Mouse (Mus musculus): ENCODE data around the gene Acp7. TPM values are rescaled to one million over a fixed set of nuclear protein-coding genes. Genes with fewer than 3 reads are reported as not detected.

The Acp7 gene
- polyA plus RNA-seq, 1 experiment from 2014 or later: not detected

- no peak for ATAC-seq (ENCODE audit: insufficient number of reproducible peaks, insufficient read depth, low FRiP score, low read depth)
- peaks cover 6% of the 10 kb centered on the region; the same call in 1 of the 2 replicates for H3K4me1 ChIP-seq (ENCODE audit: control insufficient read depth, insufficient read depth, low read length)
- no peaks in the 10 kb centered on the region for H3K9me3 ChIP-seq (ENCODE audit: control insufficient read depth, low read depth, low read length)
- no peak overlapping the region for H3K9ac ChIP-seq (replicated peaks; ENCODE audit: low read depth, low read length)
- no peak overlapping the region; the same call in 1 of the 2 replicates for H3K27ac ChIP-seq (ENCODE audit: low read length)
- WGBS: 16% methylated on average over 15 of the region's 15 CpGs
- no peak overlapping the region for H3K4me3 ChIP-seq (ENCODE audit: low read depth, low read length)
- H3K27me3 ChIP-seq (ENCODE audit: control insufficient read depth, insufficient read depth, low read length): no peaks in the 10 kb centered on the region
- peak overlapping the region; percentile 30 for H3K4me2 ChIP-seq (replicated peaks; ENCODE audit: low read depth, low read length)
- H3K36me3 ChIP-seq (ENCODE audit: control insufficient read depth, insufficient read depth, low read length): no peaks in the 10 kb centered on the region
Observed at GRCm38 (mm10) chr7:28665620-28666579, 34.8 kb upstream of the Acp7 start.

GRCm38 (mm10) chr7:28656430-28656829, 25.3 kb upstream of the Acp7 start:
- H3K4me2 ChIP-seq (replicated peaks; ENCODE audit: low read depth, low read length): no peak overlapping the region
- no peaks in the 10 kb centered on the region for H3K9me3 ChIP-seq (ENCODE audit: control insufficient read depth, low read depth, low read length)
- no peaks in the 10 kb centered on the region for H3K4me1 ChIP-seq (ENCODE audit: control insufficient read depth, insufficient read depth, low read length)
- H3K27ac ChIP-seq (ENCODE audit: low read length): no peak overlapping the region
- 61% methylated on average over 4 of the region's 4 CpGs for WGBS
- no peak overlapping the region for H3K9ac ChIP-seq (replicated peaks; ENCODE audit: low read depth, low read length)
- H3K36me3 ChIP-seq (ENCODE audit: control insufficient read depth, insufficient read depth, low read length): no peaks in the 10 kb centered on the region
- no peaks in the 10 kb centered on the region for H3K27me3 ChIP-seq (ENCODE audit: control insufficient read depth, insufficient read depth, low read length)
- no peak for ATAC-seq (ENCODE audit: insufficient number of reproducible peaks, insufficient read depth, low FRiP score, low read depth)
- H3K4me3 ChIP-seq (ENCODE audit: low read depth, low read length): no peak overlapping the region

GRCm38 (mm10) chr7:28651157-28651556, 20.0 kb upstream of the Acp7 start:
- H3K4me2 ChIP-seq (replicated peaks; ENCODE audit: low read depth, low read length): no peak overlapping the region
- WGBS: 86% methylated on average over 2 of the region's 2 CpGs
- no peak overlapping the region for H3K27ac ChIP-seq (ENCODE audit: low read length)
- H3K4me1 ChIP-seq (ENCODE audit: control insufficient read depth, insufficient read depth, low read length): no peaks in the 10 kb centered on the region
- H3K36me3 ChIP-seq (ENCODE audit: control insufficient read depth, insufficient read depth, low read length): no peaks in the 10 kb centered on the region
- ATAC-seq (ENCODE audit: insufficient number of reproducible peaks, insufficient read depth, low FRiP score, low read depth): no peak
- no peaks in the 10 kb centered on the region for H3K27me3 ChIP-seq (ENCODE audit: control insufficient read depth, insufficient read depth, low read length)
- no peak overlapping the region for H3K9ac ChIP-seq (replicated peaks; ENCODE audit: low read depth, low read length)
- H3K4me3 ChIP-seq (ENCODE audit: low read depth, low read length): no peak overlapping the region
- H3K9me3 ChIP-seq (ENCODE audit: control insufficient read depth, low read depth, low read length): no peaks in the 10 kb centered on the region

GRCm38 (mm10) chr7:28647016-28647415, 15.9 kb upstream of the Acp7 start:
- Histone ChIP-seq H3K4me1 (ENCODE audit: control insufficient read depth, insufficient read depth, low read length) (no peaks in the 10 kb centered on the region), H3K9ac (replicated peaks; ENCODE audit: low read depth, low read length) (no peak overlapping the region), H3K27me3 (ENCODE audit: control insufficient read depth, insufficient read depth, low read length) (no peaks in the 10 kb centered on the region), H3K36me3 (ENCODE audit: control insufficient read depth, insufficient read depth, low read length) (no peaks in the 10 kb centered on the region), H3K4me2 (replicated peaks; ENCODE audit: low read depth, low read length) (no peak overlapping the region), H3K4me3 (ENCODE audit: low read depth, low read length) (no peak overlapping the region), H3K27ac (ENCODE audit: low read length) (no peak overlapping the region), H3K9me3 (ENCODE audit: control insufficient read depth, low read depth, low read length) (no peaks in the 10 kb centered on the region)
- no peak for ATAC-seq (ENCODE audit: insufficient number of reproducible peaks, insufficient read depth, low FRiP score, low read depth)
- WGBS: 37% methylated on average over 7 of the region's 7 CpGs

- Histone ChIP-seq H3K27ac (ENCODE audit: low read length) (no peak overlapping the region), H3K4me2 (replicated peaks; ENCODE audit: low read depth, low read length) (no peak overlapping the region), H3K4me3 (ENCODE audit: low read depth, low read length) (no peak overlapping the region), H3K9me3 (ENCODE audit: control insufficient read depth, low read depth, low read length) (no peaks in the 10 kb centered on the region), H3K36me3 (ENCODE audit: control insufficient read depth, insufficient read depth, low read length) (no peaks in the 10 kb centered on the region), H3K9ac (replicated peaks; ENCODE audit: low read depth, low read length) (no peak overlapping the region), H3K27me3 (ENCODE audit: control insufficient read depth, insufficient read depth, low read length) (no peaks in the 10 kb centered on the region), H3K4me1 (ENCODE audit: control insufficient read depth, insufficient read depth, low read length) (no peaks in the 10 kb centered on the region)
- ATAC-seq (ENCODE audit: insufficient number of reproducible peaks, insufficient read depth, low FRiP score, low read depth): no peak
- WGBS: 86% methylated on average over 2 of the region's 2 CpGs
Observed at GRCm38 (mm10) chr7:28645947-28646475, 14.9 kb upstream of the Acp7 start.

GRCm38 (mm10) chr7:28645366-28645765, 14.2 kb upstream of the Acp7 start:
- H3K4me3 ChIP-seq (ENCODE audit: low read depth, low read length): no peak overlapping the region
- no peaks in the 10 kb centered on the region for H3K36me3 ChIP-seq (ENCODE audit: control insufficient read depth, insufficient read depth, low read length)
- 75% methylated on average over 6 of the region's 6 CpGs for WGBS
- no peaks in the 10 kb centered on the region for H3K4me1 ChIP-seq (ENCODE audit: control insufficient read depth, insufficient read depth, low read length)
- H3K27ac ChIP-seq (ENCODE audit: low read length): no peak overlapping the region
- H3K27me3 ChIP-seq (ENCODE audit: control insufficient read depth, insufficient read depth, low read length): no peaks in the 10 kb centered on the region
- ATAC-seq (ENCODE audit: insufficient number of reproducible peaks, insufficient read depth, low FRiP score, low read depth): no peak
- no peak overlapping the region for H3K9ac ChIP-seq (replicated peaks; ENCODE audit: low read depth, low read length)
- no peak overlapping the region for H3K4me2 ChIP-seq (replicated peaks; ENCODE audit: low read depth, low read length)
- H3K9me3 ChIP-seq (ENCODE audit: control insufficient read depth, low read depth, low read length): no peaks in the 10 kb centered on the region

GRCm38 (mm10) chr7:28641546-28641945, 10.4 kb upstream of the Acp7 start:
- no peak overlapping the region for H3K9ac ChIP-seq (replicated peaks; ENCODE audit: low read depth, low read length)
- ATAC-seq (ENCODE audit: insufficient number of reproducible peaks, insufficient read depth, low FRiP score, low read depth): no peak
- H3K4me3 ChIP-seq (ENCODE audit: low read depth, low read length): no peak overlapping the region
- no peaks in the 10 kb centered on the region for H3K9me3 ChIP-seq (ENCODE audit: control insufficient read depth, low read depth, low read length)
- H3K4me1 ChIP-seq (ENCODE audit: control insufficient read depth, insufficient read depth, low read length): no peaks in the 10 kb centered on the region
- no peaks in the 10 kb centered on the region for H3K27me3 ChIP-seq (ENCODE audit: control insufficient read depth, insufficient read depth, low read length)
- H3K36me3 ChIP-seq (ENCODE audit: control insufficient read depth, insufficient read depth, low read length): no peaks in the 10 kb centered on the region
- H3K27ac ChIP-seq (ENCODE audit: low read length): no peak overlapping the region
- H3K4me2 ChIP-seq (replicated peaks; ENCODE audit: low read depth, low read length): no peak overlapping the region
- 45% methylated on average over 8 of the region's 8 CpGs for WGBS

GRCm38 (mm10) chr7:28637511-28637910, 6.4 kb upstream of the Acp7 start:
- Histone ChIP-seq H3K4me1 (ENCODE audit: control insufficient read depth, insufficient read depth, low read length) (no peaks in the 10 kb centered on the region), H3K27me3 (ENCODE audit: control insufficient read depth, insufficient read depth, low read length) (no peaks in the 10 kb centered on the region), H3K4me3 (ENCODE audit: low read depth, low read length) (no peak overlapping the region)

More at GRCm38 (mm10) chr7:28637511-28637910, 6.4 kb upstream of the Acp7 start:
- WGBS: 6% methylated on average over 8 of the region's 8 CpGs
- Histone ChIP-seq H3K9me3 (ENCODE audit: control insufficient read depth, low read depth, low read length) (no peaks in the 10 kb centered on the region), H3K4me2 (replicated peaks; ENCODE audit: low read depth, low read length) (no peak overlapping the region), H3K9ac (replicated peaks; ENCODE audit: low read depth, low read length) (no peak overlapping the region), H3K36me3 (ENCODE audit: control insufficient read depth, insufficient read depth, low read length) (no peaks in the 10 kb centered on the region), H3K27ac (ENCODE audit: low read length) (no peak overlapping the region)
- no peak for ATAC-seq (ENCODE audit: insufficient number of reproducible peaks, insufficient read depth, low FRiP score, low read depth)

Measured in stomach, embryonic 14.5 days (tissue).